ENCODE assay signal across 8 mouse cellular contexts in genomic region chr9:48985708-48986088, GRCm38 (mm10). TPM values are rescaled to one million over a fixed set of nuclear protein-coding genes. Genes with fewer than 3 reads are reported as not detected.
DNase-seq lines count a peak whose midpoint lies in the region; ATAC-seq and TF ChIP-seq lines count a peak whose summit lies in the region.

No protein-coding gene starts in this region.

- no peak for TF ChIP-seq EP300 in liver, embryonic 14.5 days (IDR thresholded peaks at IDR 0.05; ENCODE audit: low read depth)

- H3K27ac ChIP-seq in forebrain, embryonic 12.5 days, result peak overlapping the region; percentile 74
- no peak overlapping the region for H3K27ac ChIP-seq in liver, embryonic 14.5 days

- no peak for TF ChIP-seq CTCF in liver, embryonic 14.5 days (IDR thresholded peaks at IDR 0.05; ENCODE audit: low read depth)

- peak overlapping the region; percentile 81 for H3K4me3 ChIP-seq in forebrain, embryonic 12.5 days (replicated peaks)
- H3K4me3 ChIP-seq in liver, embryonic 14.5 days (ENCODE audit: insufficient read depth in 1 of 2, low read depth in 2 of 2, low read length in 2 of 2), result peak overlapping the region; percentile 59 to 78

- H3K4me1 ChIP-seq in forebrain, embryonic 12.5 days, result peaks cover 37% of the 10 kb centered on the region
- peaks cover 7 to 25% of the 10 kb centered on the region in 2 experiments for H3K4me1 ChIP-seq in liver, embryonic 14.5 days (replicated peaks; ENCODE audit: control insufficient read depth in 2 of 2, insufficient read depth in 2 of 2, low read length in 1 of 2)

- peak overlapping the region; percentile 82 for H3K9ac ChIP-seq in forebrain, embryonic 12.5 days
- peak overlapping the region; percentile 68 for H3K9ac ChIP-seq in liver, embryonic 14.5 days (replicated peaks)

- no peaks in the 10 kb centered on the region for H3K27me3 ChIP-seq in forebrain, embryonic 12.5 days
- no peaks in the 10 kb centered on the region for H3K27me3 ChIP-seq in liver, embryonic 14.5 days (ENCODE audit: control insufficient read depth, insufficient read depth, low read length)

- no peaks in the 10 kb centered on the region for H3K36me3 ChIP-seq in forebrain, embryonic 12.5 days (replicated peaks)
- H3K36me3 ChIP-seq in liver, embryonic 14.5 days (replicated peaks; ENCODE audit: control insufficient read depth, insufficient read depth, low read depth), result no peaks in the 10 kb centered on the region

- ATAC-seq in CD4-positive, CD25-positive, alpha-beta regulatory T cell, adult 4 months, result peak; percentile 8
- no peak for ATAC-seq in forebrain, embryonic 12.5 days (ENCODE audit: low FRiP score)
- ATAC-seq in liver, embryonic 14.5 days (ENCODE audit: insufficient read depth), result no peak; the same call in 1 of the 2 replicates

- H3K9me3 ChIP-seq in forebrain, embryonic 12.5 days, result no peaks in the 10 kb centered on the region
- H3K9me3 ChIP-seq in liver, embryonic 14.5 days (ENCODE audit: control insufficient read depth, low read length), result no peaks in the 10 kb centered on the region

- peak; percentile 50 for DNase-seq in cerebellum, adult 9-10 months
- no peak for DNase-seq in cerebellum, adult 8-10 months
- peak in 1 of 3 experiments; percentile 14 for DNase-seq in liver, embryonic 14.5 days (ENCODE audit: low read depth in 3 of 3, low spot score in 3 of 3)
- DNase-seq in thymus, adult 18-20 months, result no peak
- DNase-seq in gastrocnemius, postnatal 10 days, result no peak
- DNase-seq in frontal cortex, postnatal 25 days (ENCODE audit: low spot score in 2 of 2), result no peak

- under 1% methylated on average over 20 of the region's 20 CpGs for WGBS in forebrain, embryonic 12.5 days
- under 1% methylated on average over 20 of the region's 20 CpGs for WGBS in liver, embryonic 14.5 days (ENCODE audit: insufficient replicate concordance)

- H3K4me2 ChIP-seq in forebrain, embryonic 12.5 days, result peak overlapping the region; percentile 72
- H3K4me2 ChIP-seq in liver, embryonic 14.5 days (ENCODE audit: low read depth), result peak overlapping the region; percentile 92

RNA-seq across cellular contexts. Expression of gene Usp28, which starts 0.5 kb away (rescaled TPM):
- polyA plus RNA-seq in CD4-positive, CD25-positive, alpha-beta regulatory T cell, adult 4 months (2017; shearing (Covaris generic)), result 10 to 100 TPM; 51.2 to 58.1 TPM
- polyA plus RNA-seq in forebrain, embryonic 12.5 days (2016; fragmentation: Nextera tagmentation; extraction: Ambion mirVana), result 45.6 and 46.0 TPM in 2 replicates
- 2.4 and 3.0 TPM in 2 replicates for polyA plus RNA-seq in liver, embryonic 14.5 days (2012; rRNA removed)
- polyA plus RNA-seq in liver, embryonic 14.5 days (2014; fragmentation: Nextera tagmentation; extraction: Ambion mirVana), result 4.1 and 4.5 TPM in 2 replicates
- total RNA-seq in gastrocnemius, postnatal 10 days (2021), result 100 to 1,000 TPM; 115 to 131 TPM

RNA-seq across cellular contexts. Expression of gene Htr3b, which starts 20.9 kb away (rescaled TPM):
- polyA plus RNA-seq in CD4-positive, CD25-positive, alpha-beta regulatory T cell, adult 4 months (2017; shearing (Covaris generic)), result not detected
- polyA plus RNA-seq in forebrain, embryonic 12.5 days (2016; fragmentation: Nextera tagmentation; extraction: Ambion mirVana), result not detected in 2 replicates
- polyA plus RNA-seq in liver, embryonic 14.5 days (2012; rRNA removed), result 0.01 TPM in 1 of 2 replicates, not detected in the other
- polyA plus RNA-seq in liver, embryonic 14.5 days (2014; fragmentation: Nextera tagmentation; extraction: Ambion mirVana), result not detected in 2 replicates
- total RNA-seq in gastrocnemius, postnatal 10 days (2021), result not detected
